Mouse (Mus musculus): ENCODE results near the gene Cdhr3.

DNA sequence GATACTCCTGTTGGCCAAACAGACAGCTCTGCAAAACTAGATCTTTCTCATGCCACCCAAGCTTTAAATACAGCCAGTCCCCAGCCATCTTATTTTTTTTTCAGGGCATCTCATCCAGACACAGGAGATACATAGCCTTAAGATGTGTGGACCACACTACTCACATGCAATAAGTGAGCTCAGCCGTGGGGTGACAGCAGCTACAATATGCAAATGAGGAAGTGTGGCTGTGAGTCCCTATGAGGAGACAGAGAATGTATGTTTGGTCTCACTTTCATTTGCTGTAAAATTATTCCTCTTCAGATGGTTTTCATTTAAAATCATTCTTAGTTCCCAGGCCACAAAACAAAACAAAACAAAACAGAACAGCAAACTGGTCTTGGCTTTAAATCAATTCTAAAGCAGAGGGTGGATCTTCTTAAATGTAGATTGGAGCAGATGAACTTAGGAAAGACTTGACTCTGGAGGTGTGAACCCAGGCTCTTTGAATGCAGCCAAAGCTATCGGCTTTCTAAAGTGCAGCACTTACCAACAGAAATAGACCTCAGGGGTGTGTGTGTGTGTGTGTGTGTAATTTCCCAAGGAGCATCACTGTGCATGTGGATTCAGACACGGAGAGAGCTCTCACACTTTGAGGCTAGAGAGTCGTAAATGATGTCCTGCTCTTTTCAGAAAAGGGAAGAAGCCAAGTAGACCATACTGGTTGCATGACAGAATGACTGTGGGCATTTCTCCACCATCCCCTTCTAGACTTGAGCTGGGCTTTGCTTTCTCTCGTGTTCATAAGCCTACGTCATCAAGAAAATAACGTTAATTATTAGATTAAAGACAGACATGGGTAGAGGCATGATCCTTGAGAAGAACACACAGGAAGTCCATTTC is 75.6 kb downstream of the Cdhr3 start:
- TF ChIP-seq ZC3H11A (IDR thresholded peaks at IDR 0.05; ENCODE audit: low read depth, low read length): no peak
- TF ChIP-seq EP300 (IDR thresholded peaks at IDR 0.05; ENCODE audit: low read depth in 1 of 2, low read length in 2 of 2): no peak
- no peak for TF ChIP-seq POLR2A (IDR thresholded peaks at IDR 0.05; ENCODE audit: control insufficient read depth in 1 of 2, insufficient read depth in 1 of 2, low read depth in 1 of 2, low read length in 2 of 2, poor library complexity in 1 of 2)
- no peak for TF ChIP-seq NELFE (IDR thresholded peaks at IDR 0.05; ENCODE audit: low read depth, low read length)
- TF ChIP-seq HCFC1 (IDR thresholded peaks at IDR 0.05; ENCODE audit: low read depth, low read length): no peak
- no peak for TF ChIP-seq CTCF (IDR thresholded peaks at IDR 0.05 in 2 of 3, conservative IDR thresholded peaks at IDR 0.05 in 1 of 3; ENCODE audit: control insufficient read depth in 1 of 3, insufficient read depth in 1 of 3, low read depth in 2 of 3, low read length in 3 of 3, poor library complexity in 1 of 3, severe bottlenecking in 1 of 3)
- no peak for TF ChIP-seq UBTF (IDR thresholded peaks at IDR 0.05; ENCODE audit: borderline replicate concordance, insufficient read depth, low read depth, low read length)
- TF ChIP-seq CHD2 (IDR thresholded peaks at IDR 0.05; ENCODE audit: low read length): no peak
- no peak for TF ChIP-seq TCF12 (IDR thresholded peaks at IDR 0.05; ENCODE audit: low read depth, low read length)
- no peak for TF ChIP-seq SMC3 (IDR thresholded peaks at IDR 0.05; ENCODE audit: low read depth, low read length)
- no peak for TF ChIP-seq JUND (IDR thresholded peaks at IDR 0.05; ENCODE audit: low read depth, low read length)
- TF ChIP-seq SIN3A (IDR thresholded peaks at IDR 0.05; ENCODE audit: low read length): no peak
- TF ChIP-seq RAD21 (IDR thresholded peaks at IDR 0.05; ENCODE audit: low read depth, low read length): no peak
- TF ChIP-seq MAFK (IDR thresholded peaks at IDR 0.05; ENCODE audit: borderline replicate concordance, low read depth, low read length): no peak

All from MEL (cell line).